Mouse (Mus musculus) olfactory bulb, adult 2 months (tissue): ENCODE data around the gene Lrp3.

Source experiments
- CTCF ChIP-seq: fragments of 200-500 bp; IDR thresholded peaks from 2 replicates; pipeline ENCODE4 v1.5.1; 2012; ENCODE audit warnings: low read depth, mild to moderate bottlenecking, low read length, moderate library complexity; ENCODE audit not compliant: insufficient read depth
- POLR2A ChIP-seq: fragments of 200-500 bp; IDR thresholded peaks from 2 replicates; pipeline ENCODE4 v1.6.1; 2012; ENCODE audit warnings: mild to moderate bottlenecking, low read depth, low read length, moderate library complexity; ENCODE audit not compliant: insufficient read depth

DNA sequence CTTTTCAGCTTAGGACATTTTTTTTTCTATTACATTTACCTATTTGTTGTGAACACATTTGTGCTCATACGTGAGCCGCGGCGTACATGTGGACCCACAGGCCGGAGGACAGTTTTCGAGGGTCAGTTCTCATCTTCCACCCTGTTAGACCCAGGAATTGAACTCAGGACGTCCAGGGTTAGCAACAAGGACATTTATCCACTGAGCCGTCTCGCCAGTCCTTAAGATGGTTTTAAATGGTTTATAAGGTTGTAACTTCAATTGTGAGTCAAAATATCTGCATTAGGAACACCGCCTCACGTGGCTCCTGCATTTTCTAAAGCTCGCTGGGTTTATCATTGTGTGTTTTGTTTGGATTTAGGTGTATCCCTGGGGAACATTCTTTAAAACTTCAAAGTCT, 18.6 kb upstream of the Lrp3 start:
- TF ChIP-seq CTCF, result no peak
- TF ChIP-seq POLR2A, result no peak
